Mouse (Mus musculus) cerebellum, postnatal 10 days (tissue): ENCODE measurements around the gene Rere.
A peak's percentile ranks its signal among the peaks of the same experiment; 100 is the strongest.

ENCODE experiments used
- DNase-seq, 2 experiments: peaks; one replicate each; pipeline ENCODE4 v3.0.0; 2021; ENCODE audit warnings: mixed read lengths in 2 of 2

Gene Rere

GRCm38 (mm10) chr4:150435590-150435989 is 154.1 kb downstream of the Rere start:
- DNase-seq: no peak

- DNase-seq: no peak
These were observed 157.2 kb downstream of the Rere start for GRCm38 (mm10) chr4:150438621-150439020.

- DNase-seq: peak; percentile 53 to 61
These were observed 160.5 kb downstream of the Rere start for GRCm38 (mm10) chr4:150441931-150442330.

GRCm38 (mm10) chr4:150444068-150444467 is 162.6 kb downstream of the Rere start:
- DNase-seq: peak; percentile 55 to 73

GRCm38 (mm10) chr4:150446617-150447016 is 165.2 kb downstream of the Rere start:
- DNase-seq: peak; percentile 65 to 69

GRCm38 (mm10) chr4:150447517-150447916 is 166.1 kb downstream of the Rere start:
- no peak for DNase-seq

- peak; percentile 39 to 45 for DNase-seq
These were observed 167.0 kb downstream of the Rere start for GRCm38 (mm10) chr4:150448433-150448832.

- DNase-seq: no peak
These were observed 168.7 kb downstream of the Rere start for GRCm38 (mm10) chr4:150450081-150450691.

GRCm38 (mm10) chr4:150452155-150452847 is 170.9 kb downstream of the Rere start:
- no peak for DNase-seq

GRCm38 (mm10) chr4:150454571-150455306 is 173.3 kb downstream of the Rere start:
- DNase-seq: no peak

- peak in 1 of 2 experiments; percentile 31 for DNase-seq
These were observed 174.3 kb downstream of the Rere start for GRCm38 (mm10) chr4:150455750-150456149.

- DNase-seq: no peak
These were observed 175.0 kb downstream of the Rere start for GRCm38 (mm10) chr4:150456452-150456851.

GRCm38 (mm10) chr4:150456886-150457285 is 175.4 kb downstream of the Rere start:
- DNase-seq: no peak

- no peak for DNase-seq
These were observed 175.9 kb downstream of the Rere start for GRCm38 (mm10) chr4:150457353-150457752.

GRCm38 (mm10) chr4:150457771-150458170 is 176.3 kb downstream of the Rere start:
- no peak for DNase-seq

- no peak for DNase-seq
These were observed 177.8 kb downstream of the Rere start for GRCm38 (mm10) chr4:150459022-150459794.

- DNase-seq: no peak
These were observed 179.0 kb downstream of the Rere start for GRCm38 (mm10) chr4:150460451-150460850.

GRCm38 (mm10) chr4:150461011-150461410 is 179.6 kb downstream of the Rere start:
- DNase-seq: no peak

- DNase-seq: no peak
These were observed 180.2 kb downstream of the Rere start for GRCm38 (mm10) chr4:150461427-150462189.

- DNase-seq: peak; percentile 78 to 84
These were observed 180.9 kb downstream of the Rere start for GRCm38 (mm10) chr4:150462367-150462766.

- DNase-seq: peak; percentile 77 to 80
These were observed 184.3 kb downstream of the Rere start for GRCm38 (mm10) chr4:150465759-150466158.

- no peak for DNase-seq
These were observed 187.8 kb downstream of the Rere start for GRCm38 (mm10) chr4:150469274-150469673.
